8 mouse cellular contexts compared by ENCODE assay signal in genomic region chr4:46304757-46305384, GRCm38 (mm10). TPM values are rescaled to one million over a fixed set of nuclear protein-coding genes. Genes with fewer than 3 reads are reported as not detected.
DNase-seq lines count a peak whose midpoint lies in the region; ATAC-seq and TF ChIP-seq lines count a peak whose summit lies in the region.

No protein-coding gene starts in this region.

- peak; percentile 92 for ATAC-seq in forebrain, embryonic 14.5 days
- ATAC-seq in neural tube, embryonic 14.5 days (ENCODE audit: low read depth): peak; percentile 92

- intact Hi-C loops in heart, postnatal 14 days (cut with DNase I): loop anchor here (5.0 kb wide), 2 partner anchors 42 to 103 kb away; no protein-coding TSS in a partner anchor

- H3K9me3 ChIP-seq in ES-Bruce4 (replicated peaks; ENCODE audit: control insufficient read depth, insufficient read depth, low read length, poor library complexity, severe bottlenecking): no peaks in the 10 kb centered on the region
- H3K9me3 ChIP-seq in forebrain, embryonic 14.5 days (replicated peaks; ENCODE audit: control insufficient read depth, low read length): no peaks in the 10 kb centered on the region
- H3K9me3 ChIP-seq in neural tube, embryonic 14.5 days (ENCODE audit: control insufficient read depth, low read length): no peaks in the 10 kb centered on the region

- H3K4me2 ChIP-seq in forebrain, embryonic 14.5 days (ENCODE audit: low read length): peak overlapping the region; percentile 74
- H3K4me2 ChIP-seq in neural tube, embryonic 14.5 days (ENCODE audit: low read depth, low read length): peak overlapping the region; percentile 75

- peak; percentile 89 for DNase-seq in cerebellum, adult 11 months
- DNase-seq in forebrain, embryonic 14.5 days (ENCODE audit: low spot score): peak; percentile 79
- peak; percentile 92 to 94 for DNase-seq in heart, postnatal 14 days
- peak; percentile 68 to 88 for DNase-seq in layer of hippocampus, adult 18-20 months (ENCODE audit: low spot score in 2 of 2)
- DNase-seq in lung, adult 18-20 months: peak; percentile 83
- peak; percentile 96 for DNase-seq in testis, postnatal 10 days (ENCODE audit: low spot score)

- H3K27ac ChIP-seq in ES-Bruce4 (ENCODE audit: insufficient read depth, low read length): no peak overlapping the region
- H3K27ac ChIP-seq in forebrain, embryonic 14.5 days (ENCODE audit: low read depth, low read length): peak overlapping the region; percentile 65; the same call in 1 of the 2 replicates
- H3K27ac ChIP-seq in neural tube, embryonic 14.5 days (ENCODE audit: low read depth, low read length): peak overlapping the region; percentile 83

- TF ChIP-seq POLR2A in ES-Bruce4 (IDR thresholded peaks at IDR 0.05; ENCODE audit: insufficient read depth, low read length): no peak

- WGBS in forebrain, embryonic 14.5 days: under 1% methylated on average over 66 of the region's 78 CpGs
- WGBS in neural tube, embryonic 14.5 days: under 1% methylated on average over 54 of the region's 78 CpGs

- no peak for TF ChIP-seq EP300 in ES-Bruce4 (IDR thresholded peaks at IDR 0.05; ENCODE audit: insufficient read depth, low read depth, low read length)

- TF ChIP-seq CTCF in ES-Bruce4 (IDR thresholded peaks at IDR 0.05; ENCODE audit: low read depth, low read length): peak; percentile 13

- H3K9ac ChIP-seq in ES-Bruce4 (ENCODE audit: low read depth, poor library complexity, severe bottlenecking): peak overlapping the region; percentile 98
- peak overlapping the region; percentile 87 for H3K9ac ChIP-seq in forebrain, embryonic 14.5 days (ENCODE audit: low read length)
- H3K9ac ChIP-seq in neural tube, embryonic 14.5 days (replicated peaks; ENCODE audit: low read depth, low read length): peak overlapping the region; percentile 88

- H3K4me1 ChIP-seq in ES-Bruce4 (ENCODE audit: control insufficient read depth, insufficient read depth, low read length): peaks cover 1% of the 10 kb centered on the region
- H3K4me1 ChIP-seq in forebrain, embryonic 14.5 days (ENCODE audit: control insufficient read depth, insufficient read depth, low read length): peaks cover 6% of the 10 kb centered on the region
- no peaks in the 10 kb centered on the region for H3K4me1 ChIP-seq in neural tube, embryonic 14.5 days (ENCODE audit: control insufficient read depth, insufficient read depth, low read length)

- no peaks in the 10 kb centered on the region for H3K36me3 ChIP-seq in ES-Bruce4 (ENCODE audit: control insufficient read depth, insufficient read depth, low read length, poor library complexity, severe bottlenecking)
- no peaks in the 10 kb centered on the region for H3K36me3 ChIP-seq in forebrain, embryonic 14.5 days (ENCODE audit: control insufficient read depth, insufficient read depth, low read length)
- H3K36me3 ChIP-seq in neural tube, embryonic 14.5 days (ENCODE audit: control insufficient read depth, insufficient read depth, low read length): no peaks in the 10 kb centered on the region

- peak overlapping the region; percentile 77 for H3K4me3 ChIP-seq in ES-Bruce4 (ENCODE audit: low read depth, low read length)
- peak overlapping the region; percentile 70 for H3K4me3 ChIP-seq in forebrain, embryonic 14.5 days (ENCODE audit: low read depth, low read length)
- peak overlapping the region; percentile 77 for H3K4me3 ChIP-seq in neural tube, embryonic 14.5 days (ENCODE audit: low read depth, low read length)

- H3K27me3 ChIP-seq in ES-Bruce4 (ENCODE audit: control insufficient read depth, insufficient read depth, low read length, poor library complexity, severe bottlenecking): no peaks in the 10 kb centered on the region
- H3K27me3 ChIP-seq in forebrain, embryonic 14.5 days (replicated peaks; ENCODE audit: control insufficient read depth, insufficient read depth, low read length): peaks cover 6% of the 10 kb centered on the region; the same call in 1 of the 2 replicates
- H3K27me3 ChIP-seq in neural tube, embryonic 14.5 days (ENCODE audit: control insufficient read depth, insufficient read depth, low read length): no peaks in the 10 kb centered on the region

RNA-seq across cellular contexts. Expression of gene Foxe1, which starts 38.5 kb away (rescaled TPM):
- 0.55 and 0.78 TPM in 2 replicates for polyA plus RNA-seq in ES-Bruce4 (2011; ENCODE audit: insufficient read depth, insufficient read length, low read depth, missing spikeins)
- polyA plus RNA-seq in forebrain, embryonic 14.5 days (2014; fragmentation: Nextera tagmentation; extraction: Ambion mirVana): not detected in 2 replicates
- total RNA-seq in heart, postnatal 14 days (2021): not detected
- total RNA-seq in layer of hippocampus, adult 18-20 months (2021): not detected
- polyA plus RNA-seq in neural tube, embryonic 14.5 days (2014; fragmentation: Nextera tagmentation; extraction: Ambion mirVana): not detected in 2 replicates
